Mouse (Mus musculus) cerebellum, adult 2 months (tissue): ENCODE results near the gene Plcb3.

Source experiments
- CTCF ChIP-seq: fragments of 200-500 bp; IDR thresholded peaks from 2 replicates; pipeline ENCODE4 v1.5.1; 2011; ENCODE audit warnings: low read depth, mild to moderate bottlenecking, control low read depth, low read length, moderate library complexity, borderline replicate concordance; ENCODE audit not compliant: insufficient read depth
- POLR2A ChIP-seq: fragments of 200-500 bp; IDR thresholded peaks from 2 replicates; pipeline ENCODE4 v1.6.1; 2011; ENCODE audit warnings: low read length, control low read depth, borderline replicate concordance; ENCODE audit not compliant: insufficient read depth

- TF ChIP-seq POLR2A (no peak), CTCF (no peak)
Observed at GRCm38 (mm10) chr19:6994002-6994401, 17.7 kb upstream of the Plcb3 start.
